Mouse (Mus musculus) E14TG2a.4 (cell line): ENCODE measurements around the gene Racgap1.

Experiments used
- CTCF ChIP-seq: conservative IDR thresholded peaks from 2 replicates; pipeline ENCODE4 v1.5.1; 2014; ENCODE audit warnings: low read length
- NANOG ChIP-seq: IDR thresholded peaks from 2 replicates; pipeline ENCODE4 v1.6.1; 2014; ENCODE audit warnings: borderline replicate concordance, low read length, mixed read lengths
- POU5F1 ChIP-seq: IDR thresholded peaks from 2 replicates; pipeline ENCODE4 v1.6.1; 2014; ENCODE audit warnings: low read length, borderline replicate concordance

GRCm38 (mm10) chr15:99602206-99602820 lies 49.1 kb downstream of the Racgap1 start:
- TF ChIP-seq CTCF (no peak), NANOG (no peak), POU5F1 (no peak)
